Mouse (Mus musculus) layer of hippocampus, postnatal 36 days (tissue): Measurements from ENCODE around the gene Hlcs. TPM values are rescaled to one million over a fixed set of nuclear protein-coding genes. Genes with fewer than 3 reads are reported as not detected.
A peak's percentile ranks its signal among the peaks of the same experiment; 100 is the strongest.

Experiments
- DNase-seq, 2 experiments: peaks; one replicate each; pipeline ENCODE4 v3.0.0; 2022
- total RNA-seq, 2 experiments: library from RNA; stranded (reverse); gene quantifications; 2 replicates each; pipeline ENCODE4 v1.2.3; 2021

Hlcs gene
- total RNA-seq, 2 experiments from 2014 or later, result 12.8 to 13.0 TPM

- no peak for DNase-seq
These were observed 14.7 kb upstream of the Hlcs start, which contains the start of gene Ripply3 for GRCm38 (mm10) chr16:94327781-94328711. TSS of gene Ripply3 (plus strand) at chr16:94328420.

GRCm38 (mm10) chr16:94326008-94326407 is 12.6 kb upstream of the Hlcs start:
- no peak for DNase-seq

GRCm38 (mm10) chr16:94323681-94324080 is 10.3 kb upstream of the Hlcs start:
- DNase-seq, result no peak

GRCm38 (mm10) chr16:94320223-94320622 is 6.9 kb upstream of the Hlcs start:
- no peak for DNase-seq

GRCm38 (mm10) chr16:94317752-94318151 is 4.4 kb upstream of the Hlcs start:
- DNase-seq, result no peak

GRCm38 (mm10) chr16:94315215-94315614 is 1.8 kb upstream of the Hlcs start:
- DNase-seq, result no peak

GRCm38 (mm10) chr16:94314626-94315025 is 1.3 kb upstream of the Hlcs start:
- no peak for DNase-seq

GRCm38 (mm10) chr16:94312663-94313228 is 625 bp downstream of the Hlcs start:
- DNase-seq, result peak; percentile 78 to 80

- no peak for DNase-seq
These were observed 1.4 kb downstream of the Hlcs start for GRCm38 (mm10) chr16:94311931-94312330.

GRCm38 (mm10) chr16:94311416-94311815 is 2.0 kb downstream of the Hlcs start:
- no peak for DNase-seq

- DNase-seq, result no peak
These were observed 4.3 kb downstream of the Hlcs start for GRCm38 (mm10) chr16:94309025-94309424.

- no peak for DNase-seq
These were observed 5.4 kb downstream of the Hlcs start for GRCm38 (mm10) chr16:94307942-94308341.

GRCm38 (mm10) chr16:94307526-94307925 is 5.8 kb downstream of the Hlcs start:
- no peak for DNase-seq

- no peak for DNase-seq
These were observed 10.2 kb downstream of the Hlcs start for GRCm38 (mm10) chr16:94303203-94303535.

- DNase-seq, result peak; percentile 38 to 45
These were observed 10.8 kb downstream of the Hlcs start for GRCm38 (mm10) chr16:94302274-94303202.

GRCm38 (mm10) chr16:94301696-94302095 is 11.7 kb downstream of the Hlcs start:
- DNase-seq, result no peak

- DNase-seq, result no peak
These were observed 12.2 kb downstream of the Hlcs start for GRCm38 (mm10) chr16:94301194-94301593.

GRCm38 (mm10) chr16:94299210-94299609 is 14.2 kb downstream of the Hlcs start:
- no peak for DNase-seq

GRCm38 (mm10) chr16:94298081-94298480 is 15.3 kb downstream of the Hlcs start:
- no peak for DNase-seq

GRCm38 (mm10) chr16:94291141-94291540 is 22.2 kb downstream of the Hlcs start:
- DNase-seq, result no peak

GRCm38 (mm10) chr16:94290073-94290999 is 23.0 kb downstream of the Hlcs start:
- peak; percentile 75 to 78 for DNase-seq
